Mouse (Mus musculus) telencephalon, adult 2 months (tissue): ENCODE results near the gene Foxp4.
A peak's percentile ranks its signal among the peaks of the same experiment; 100 is the strongest.

Experiments used
- DNase-seq: peaks from one replicate; pipeline ENCODE4 v3.0.0-alpha.2; 2011; ENCODE audit warnings: low read depth, low spot score

The Foxp4 gene

DNA sequence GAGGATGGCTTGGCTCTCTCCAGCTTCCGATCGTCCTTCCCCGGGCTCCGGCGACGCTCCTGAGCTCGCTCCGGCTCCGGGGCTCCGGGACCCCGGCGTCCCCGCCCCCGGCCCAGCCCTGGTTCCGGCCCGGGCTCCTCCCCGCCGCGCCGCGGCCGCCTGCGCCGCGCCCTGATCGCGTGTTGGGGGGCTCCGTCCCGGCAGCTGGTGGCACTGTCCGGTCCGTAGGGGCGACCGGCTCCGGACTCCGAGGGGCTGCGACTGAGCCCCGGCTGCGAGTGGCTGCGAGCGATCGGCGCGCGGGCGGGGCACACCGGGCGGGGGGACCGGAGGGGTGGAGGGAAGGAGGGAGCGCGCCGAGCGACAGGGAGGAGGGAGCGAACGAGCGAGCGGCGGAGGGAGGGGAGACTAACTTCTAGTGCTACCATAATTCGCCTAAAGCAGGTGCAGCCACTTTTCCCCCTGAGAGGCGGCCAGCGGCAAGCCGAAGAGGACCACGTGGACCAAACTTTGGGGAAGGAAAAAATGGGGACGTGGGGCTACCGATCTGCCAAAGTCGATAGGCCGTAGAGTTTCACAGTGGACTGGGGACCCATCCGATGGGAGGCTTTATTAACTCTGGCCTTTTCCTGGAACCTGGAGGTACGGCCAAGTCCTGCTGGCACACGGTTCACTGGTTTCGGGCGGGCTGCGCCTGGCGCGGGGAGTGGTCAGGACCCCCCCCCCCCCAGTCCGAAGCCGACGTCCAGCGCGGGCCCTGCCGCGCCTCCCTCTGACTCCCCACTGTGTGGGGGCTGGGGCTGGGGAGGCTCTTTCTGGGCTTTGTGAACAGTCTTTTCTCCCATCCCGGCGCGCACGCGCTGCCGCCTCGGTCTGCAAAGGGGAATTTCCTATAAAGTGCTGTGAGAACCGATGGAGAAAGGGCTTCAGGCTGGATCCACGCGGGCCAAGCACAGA is at the start of gene Foxp4:
TSS of gene Foxp4 (minus strand) at position 263 of the 957 bp plus-strand sequence.
- peak; percentile 79 for DNase-seq

DNA sequence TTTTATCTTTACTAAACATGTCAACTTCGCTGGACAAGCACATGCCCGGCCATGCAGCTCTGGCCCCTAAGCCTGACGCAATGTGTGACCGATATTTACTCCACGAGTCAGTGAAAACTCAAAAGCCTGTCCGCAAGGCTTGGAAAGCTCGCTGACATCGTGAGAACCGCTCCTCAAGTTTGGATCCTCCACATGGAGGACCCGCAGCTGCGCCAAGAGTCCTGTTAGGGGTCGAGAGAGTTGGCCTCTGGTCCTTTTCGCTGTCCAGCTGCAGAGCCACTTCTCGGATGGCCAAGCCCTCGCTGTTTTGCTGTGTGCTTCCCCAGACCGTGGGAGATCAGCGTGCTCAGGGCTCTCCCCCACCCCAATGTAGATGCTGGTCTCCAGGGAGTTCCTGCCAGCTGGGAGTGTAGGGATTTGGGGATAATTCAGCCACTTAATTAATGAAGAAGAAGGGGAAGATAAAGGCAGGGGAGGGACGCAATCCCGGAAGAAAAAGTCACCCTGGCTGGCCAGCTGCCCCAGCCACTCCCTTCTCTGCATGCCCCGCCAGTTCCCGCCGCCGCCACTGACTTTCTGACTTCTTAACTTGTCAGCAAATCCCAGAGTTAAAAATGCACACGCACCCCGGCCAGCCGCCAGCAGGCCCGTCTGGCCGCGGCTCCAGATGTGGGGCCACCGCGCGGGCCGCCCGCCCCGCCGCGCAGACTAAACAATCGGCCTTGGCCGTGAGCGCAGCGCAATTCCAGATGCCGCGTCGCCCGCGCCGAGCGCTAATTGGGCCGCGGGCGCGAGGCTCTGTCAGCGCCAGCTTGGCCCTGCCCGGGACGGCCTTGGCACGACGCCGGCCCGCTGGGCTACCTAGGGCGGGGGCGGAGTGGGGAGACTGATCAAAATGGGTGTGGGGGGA is 49.4 kb upstream of the Foxp4 start:
- no peak for DNase-seq

DNA sequence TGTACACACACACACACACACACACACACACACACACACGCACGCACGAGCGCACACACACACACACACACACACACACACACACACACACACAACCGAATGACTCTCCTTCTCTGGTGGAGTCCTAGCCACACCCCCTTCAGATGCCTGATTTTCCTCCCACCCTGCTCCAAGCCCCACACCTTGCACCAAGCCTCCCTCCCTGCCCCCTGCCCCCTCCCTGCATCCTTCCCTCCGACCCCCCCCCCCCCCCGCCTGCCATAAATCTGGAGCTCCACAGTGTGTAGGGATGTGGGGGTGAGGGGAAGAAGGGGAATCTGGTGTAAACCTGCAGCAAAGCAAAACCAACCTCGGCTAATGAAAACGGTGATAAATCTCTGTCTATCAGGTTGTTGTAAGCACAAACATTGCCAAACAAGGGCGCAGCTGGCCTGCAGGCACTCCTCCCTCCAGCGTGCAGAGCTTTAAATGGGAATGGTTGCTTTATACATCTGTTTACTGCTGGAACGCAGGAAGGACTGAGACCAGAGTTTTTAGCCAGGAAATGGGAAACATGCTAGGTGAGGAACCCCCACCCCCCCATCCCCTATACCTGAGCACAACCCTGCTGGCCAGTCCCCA is 41.5 kb upstream of the Foxp4 start:
- no peak for DNase-seq

DNA sequence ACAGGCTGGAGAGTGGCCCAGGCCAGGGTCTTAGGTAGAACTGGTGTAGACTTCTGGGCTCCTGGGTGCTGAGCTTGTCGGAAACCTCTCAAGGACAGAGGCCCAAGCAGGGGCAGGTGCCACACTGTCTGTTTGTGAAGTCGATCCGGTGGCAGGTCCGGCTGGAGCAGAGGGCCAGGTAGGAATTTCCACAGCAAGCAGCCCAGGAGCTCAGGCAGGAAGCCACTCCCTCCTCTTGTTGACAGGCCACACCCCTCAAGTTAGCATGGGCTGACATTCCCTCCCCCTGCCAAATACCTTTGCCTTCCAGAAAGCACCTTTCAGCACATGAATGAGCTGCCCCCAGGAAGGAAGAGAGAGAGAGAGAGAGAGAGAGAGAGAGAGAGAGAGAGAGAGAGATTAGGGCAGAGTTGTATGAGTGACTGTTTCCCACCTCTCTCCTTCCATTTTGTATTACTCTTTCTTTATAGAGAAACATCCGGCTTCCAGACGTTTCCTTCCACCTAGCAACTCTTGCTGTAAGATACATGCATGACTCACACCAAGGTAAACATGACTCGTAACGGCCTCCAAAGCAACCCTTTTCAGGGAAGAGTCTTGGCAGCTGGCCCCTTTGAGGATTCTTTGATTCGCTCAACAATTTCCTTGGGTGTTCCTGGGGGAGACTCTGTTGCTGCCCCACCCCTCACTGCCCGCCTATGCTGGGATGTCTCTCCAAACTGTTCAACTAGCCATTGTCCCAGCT is 33.8 kb upstream of the Foxp4 start:
- no peak for DNase-seq

DNA sequence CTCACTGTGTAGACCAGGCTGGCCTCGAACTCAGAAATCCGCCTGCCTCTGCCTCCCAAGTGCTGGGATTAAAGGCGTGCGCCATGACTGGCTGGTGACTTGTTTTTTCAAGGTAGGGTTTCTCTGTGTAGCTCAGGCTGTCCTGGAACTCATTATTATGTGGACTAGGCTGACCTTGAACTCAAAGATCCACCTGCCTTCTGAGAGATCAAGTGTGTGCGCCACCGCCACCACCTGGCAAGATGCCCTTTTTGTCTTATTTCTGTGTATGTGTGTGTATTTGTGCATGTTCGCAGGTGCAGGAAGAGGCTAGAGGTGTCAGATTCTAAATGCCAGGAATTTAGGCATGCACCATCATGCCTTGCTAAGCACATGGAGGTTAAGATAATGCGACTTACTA is 32.0 kb upstream of the Foxp4 start:
- DNase-seq, result no peak

DNA sequence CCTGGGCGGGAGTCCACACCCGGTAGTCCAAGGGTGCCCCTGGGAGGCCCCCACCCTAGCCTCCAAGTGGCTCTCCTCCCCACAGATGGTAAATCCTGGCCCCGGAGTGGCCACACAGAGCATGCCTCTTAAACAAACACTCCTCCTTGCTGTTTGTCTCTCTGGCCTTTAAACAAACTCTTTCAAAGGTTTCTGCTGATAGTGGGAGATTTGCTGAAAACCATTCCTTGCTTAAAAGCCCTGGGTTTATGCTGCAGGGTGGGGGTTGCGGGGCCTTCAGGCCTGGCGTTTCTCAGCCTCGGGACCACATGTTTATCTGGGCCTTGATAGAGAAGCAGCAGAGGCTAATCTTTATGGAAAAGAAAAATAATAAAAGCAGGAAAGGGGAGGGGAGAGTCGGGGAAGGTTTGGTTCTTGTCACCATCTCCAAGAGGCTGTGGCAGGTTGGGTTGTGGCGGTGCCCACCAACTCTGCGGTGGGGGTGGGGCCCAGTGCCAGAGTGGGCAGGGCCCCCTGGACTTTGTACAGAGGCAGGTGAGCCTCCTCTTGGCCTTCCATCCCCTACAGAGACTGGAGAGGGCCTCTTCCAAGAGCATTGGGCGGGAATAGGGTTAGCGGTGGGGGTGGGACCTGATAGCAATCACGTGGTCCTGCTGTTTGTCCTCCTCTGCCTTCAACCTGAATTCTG is 30.8 kb upstream of the Foxp4 start:
- DNase-seq, result no peak

DNA sequence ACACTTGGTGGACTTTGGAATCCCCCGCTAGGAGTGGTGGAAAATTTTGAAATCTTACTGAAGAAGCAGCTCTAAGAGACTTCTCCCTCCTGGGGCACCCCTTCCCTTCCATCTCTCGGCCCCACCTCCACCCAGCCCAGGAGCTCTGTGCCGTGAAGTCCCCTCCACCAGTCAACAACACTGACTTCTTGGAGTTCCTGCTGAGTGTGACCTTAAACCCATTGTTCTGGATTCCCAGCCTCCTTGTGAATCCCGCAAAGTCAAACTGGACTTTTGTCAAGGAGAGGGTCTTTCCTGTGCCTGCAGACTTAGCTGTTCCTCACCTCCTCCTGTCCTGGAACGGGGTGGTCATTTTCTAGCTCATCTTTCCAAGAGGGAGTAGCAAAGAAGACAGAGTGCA is 28.8 kb upstream of the Foxp4 start:
- DNase-seq, result no peak

DNA sequence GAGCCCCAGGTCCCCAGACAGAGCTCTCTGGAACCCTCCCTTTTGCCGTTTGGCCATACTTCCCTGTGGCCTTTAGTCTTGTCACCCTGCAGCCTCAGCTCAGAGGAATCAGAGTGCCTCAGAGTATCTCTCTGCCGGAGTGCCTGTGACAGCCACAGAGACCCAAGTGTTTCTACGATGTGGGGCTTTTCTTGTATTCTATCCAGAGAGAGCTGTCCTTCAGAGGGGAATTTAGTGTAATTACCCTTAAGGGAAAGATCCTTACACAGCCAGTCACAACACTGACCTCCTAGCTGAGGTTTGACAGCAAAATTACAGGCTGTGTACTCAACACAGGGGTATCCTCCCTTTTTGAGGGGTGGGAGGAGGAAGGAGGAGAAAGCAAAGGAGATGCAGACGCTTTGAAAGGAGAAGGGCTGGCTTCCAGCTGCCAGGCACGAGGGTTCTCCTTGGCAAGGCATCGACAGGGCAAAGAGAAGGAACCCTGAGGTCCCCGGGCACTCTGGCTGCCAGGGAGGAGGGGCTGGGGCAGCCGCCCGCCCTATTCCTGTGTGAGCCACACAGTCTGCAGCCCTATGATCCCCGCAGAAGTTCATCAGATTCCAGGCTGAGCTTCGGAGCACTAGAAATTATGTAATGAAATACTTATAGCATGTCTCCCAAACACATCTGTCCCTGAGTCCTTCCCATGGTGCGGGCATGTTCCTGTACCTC is 28.1 kb upstream of the Foxp4 start:
- DNase-seq, result no peak

DNA sequence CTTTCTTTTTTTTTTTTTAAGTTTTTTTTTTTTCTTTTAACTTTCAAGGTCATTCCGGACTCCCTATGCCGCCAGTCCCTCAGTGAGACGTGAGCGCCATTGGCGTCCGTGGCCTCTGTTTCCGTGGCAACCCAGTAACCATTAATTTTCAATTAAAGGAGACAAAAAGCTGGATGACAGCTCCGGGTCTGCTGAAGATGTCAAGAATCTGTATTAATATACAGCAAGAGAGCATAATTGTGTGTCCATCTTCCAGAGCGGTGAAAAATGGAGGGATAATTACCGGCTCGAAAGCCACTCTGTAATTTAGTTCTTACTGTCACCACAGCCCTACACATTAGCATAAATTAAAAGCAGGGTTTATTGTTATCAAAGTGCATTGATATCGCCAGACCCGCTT is 27.0 kb upstream of the Foxp4 start:
- DNase-seq, result no peak

DNA sequence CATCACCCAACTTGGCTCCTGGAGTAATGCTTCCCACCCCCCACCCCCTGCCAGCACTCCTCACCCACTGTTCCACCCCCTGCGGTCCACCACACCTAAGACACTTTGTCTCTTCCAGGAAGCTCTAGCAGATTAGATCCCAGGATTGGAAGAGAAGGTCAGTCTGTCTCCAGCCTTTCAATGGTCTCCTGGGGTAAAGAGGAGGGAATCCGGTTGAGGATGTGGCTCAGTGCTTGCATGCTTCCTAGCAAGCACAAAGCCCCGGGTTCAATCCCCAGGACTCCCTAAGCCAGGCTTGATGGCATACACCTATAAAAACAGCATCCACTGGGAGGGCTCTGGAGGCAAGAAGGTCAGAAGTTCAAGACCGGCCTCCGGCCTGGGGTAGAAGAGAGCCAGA is 26.4 kb upstream of the Foxp4 start:
- DNase-seq, result no peak

DNA sequence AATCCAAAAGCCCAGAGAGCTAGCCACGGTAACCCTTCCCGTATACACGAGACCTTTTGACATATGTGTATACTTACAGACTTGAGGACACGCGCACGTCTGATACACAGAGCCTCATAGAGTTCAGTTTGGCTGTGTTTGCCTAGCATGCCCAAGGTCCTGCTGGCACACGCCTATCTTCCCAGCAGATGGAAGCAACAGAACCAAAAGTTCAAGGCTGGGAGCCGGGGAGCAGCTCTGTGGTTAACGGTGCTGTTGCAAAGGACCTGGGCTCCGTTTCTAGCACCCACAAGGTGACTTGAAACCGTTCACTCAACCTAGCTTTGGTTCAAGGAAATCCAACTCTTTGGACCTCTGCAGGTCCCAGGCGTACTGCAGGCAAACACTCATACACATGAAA is 25.0 kb upstream of the Foxp4 start:
- DNase-seq, result no peak

DNA sequence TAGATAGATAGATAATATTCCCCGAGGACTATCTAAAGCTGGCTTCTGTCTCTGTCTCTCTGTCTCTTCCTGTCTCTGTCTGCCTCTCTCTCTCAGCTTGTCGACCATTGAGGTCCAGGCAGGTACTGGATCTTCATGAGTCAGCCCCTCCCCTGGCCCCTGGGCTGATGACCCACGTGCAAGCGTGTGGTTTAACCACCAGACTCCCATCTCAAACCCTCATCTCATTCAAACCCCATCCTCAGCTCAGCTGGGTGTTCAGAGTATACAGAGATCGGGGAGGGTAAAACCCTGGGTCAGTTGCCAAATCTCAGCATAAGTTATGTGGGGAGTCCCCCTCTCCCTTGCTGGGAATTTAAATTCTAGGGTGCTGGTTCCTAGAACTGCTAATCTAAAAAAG is 24.3 kb upstream of the Foxp4 start:
- DNase-seq, result no peak

DNA sequence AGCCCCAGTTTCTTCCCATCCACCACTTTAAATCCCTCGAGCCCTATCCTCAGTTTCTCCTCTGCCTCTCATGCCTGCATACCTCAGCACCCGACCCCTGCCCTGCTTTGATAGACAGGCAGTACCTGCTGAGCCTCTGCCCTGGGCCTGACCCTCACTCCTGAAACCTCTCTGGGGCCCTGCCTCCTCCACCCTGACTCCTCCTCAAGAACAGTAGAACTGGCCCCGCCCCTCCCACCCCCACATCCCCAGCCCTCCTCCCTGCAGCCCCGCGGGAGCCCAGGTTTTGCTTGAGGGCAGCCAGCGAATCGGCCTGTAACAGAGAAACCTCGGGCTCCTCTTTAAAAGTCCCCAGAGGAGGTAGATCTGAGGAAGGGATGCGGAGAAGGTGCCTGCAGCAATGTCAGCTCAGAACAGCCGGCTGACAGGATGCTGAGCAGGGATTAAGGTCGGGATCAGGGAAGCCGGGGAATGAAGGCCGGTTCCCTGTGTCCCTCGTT is 22.5 kb upstream of the Foxp4 start:
- DNase-seq, result no peak

DNA sequence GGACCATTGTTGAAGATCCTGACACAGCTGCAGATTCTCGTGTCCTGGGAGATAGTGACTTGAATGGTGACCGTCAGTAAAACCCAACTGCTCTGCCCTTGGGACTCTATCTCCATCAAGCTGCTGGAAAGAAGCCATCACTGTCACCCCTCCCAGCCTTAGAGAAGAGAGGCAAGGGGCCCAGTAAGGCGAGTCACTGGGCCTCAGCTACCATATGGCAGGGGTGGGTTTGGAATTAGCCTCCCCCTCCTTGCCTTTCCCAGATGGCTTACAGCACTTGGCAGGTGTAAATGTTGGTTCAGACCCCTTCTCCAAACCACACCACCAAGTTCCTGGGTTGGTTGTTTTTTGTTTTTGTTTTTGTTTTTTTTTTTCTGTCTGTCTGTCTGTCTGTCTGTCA is 21.7 kb upstream of the Foxp4 start:
- no peak for DNase-seq

DNA sequence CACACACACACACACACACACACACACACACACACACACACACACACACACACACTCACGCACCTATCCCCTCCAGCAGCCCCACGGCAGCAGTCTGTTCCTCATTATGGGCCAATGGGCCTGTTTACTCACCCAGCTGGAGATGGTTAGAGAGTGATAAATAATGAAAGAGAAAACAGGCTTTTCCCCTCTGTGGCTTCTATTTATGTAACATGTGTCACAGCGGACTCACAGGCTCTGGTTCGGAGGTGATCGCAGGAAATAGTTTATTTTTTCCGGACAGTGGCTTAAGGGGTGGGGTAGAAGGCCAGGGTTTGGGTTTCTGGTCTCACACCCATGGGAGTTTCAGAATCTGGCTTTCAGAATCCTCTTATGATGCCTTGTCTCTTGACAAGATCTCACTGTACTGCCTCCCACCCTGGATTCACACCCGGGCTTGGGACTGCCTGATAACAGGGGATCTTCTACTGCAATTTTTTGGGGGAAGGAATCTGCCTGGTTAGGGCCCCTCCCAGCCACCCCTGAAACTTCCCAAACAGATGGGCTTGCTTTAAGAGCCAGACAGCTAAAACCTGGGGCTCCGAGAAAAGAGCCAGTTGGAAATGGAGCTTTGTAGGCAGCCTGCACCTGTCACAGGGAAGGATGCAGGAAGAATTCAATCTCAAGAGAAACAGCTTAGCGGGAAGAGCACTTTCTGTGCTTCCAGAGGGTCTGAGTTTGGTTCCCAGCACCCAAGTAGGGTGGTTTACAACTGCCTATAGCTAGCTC is 18.8 kb upstream of the Foxp4 start:
- no peak for DNase-seq

DNA sequence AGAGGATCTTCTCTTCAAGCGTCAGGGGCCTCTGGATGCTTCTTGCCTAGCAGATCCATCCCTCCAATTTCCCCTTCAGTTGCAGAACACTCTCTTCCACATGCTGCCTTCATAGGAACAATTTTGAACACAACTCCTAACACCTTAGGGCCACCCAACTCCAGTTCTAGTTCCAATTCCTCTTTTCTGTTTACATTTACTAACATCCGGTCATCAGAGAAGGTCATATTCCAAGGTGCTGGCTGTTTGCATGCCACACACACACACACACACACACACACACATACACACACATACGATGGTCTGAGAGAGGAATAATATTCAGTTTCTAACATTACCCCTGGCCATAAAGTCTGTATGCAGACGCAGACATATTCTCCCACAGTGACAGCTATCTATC is 17.6 kb upstream of the Foxp4 start:
- no peak for DNase-seq

DNA sequence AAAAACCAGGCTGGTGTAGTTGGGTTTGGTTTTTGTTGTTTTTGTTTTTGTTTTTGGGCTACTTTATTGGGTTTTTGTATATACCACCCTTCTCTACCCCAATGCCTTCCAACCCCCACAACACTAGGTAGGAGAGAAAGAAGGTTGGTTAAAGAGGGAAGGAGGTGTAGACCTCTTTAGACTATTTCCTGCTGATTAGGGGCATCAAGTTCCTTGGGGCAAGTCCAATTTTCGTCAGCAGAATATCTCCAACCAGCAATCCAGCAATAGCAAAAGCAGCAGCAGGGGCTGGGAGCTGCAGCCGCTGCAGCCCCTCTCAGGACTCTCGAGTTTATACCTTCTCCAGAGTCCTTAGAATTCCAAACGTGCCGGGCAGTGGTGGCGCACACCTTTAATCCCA is 14.4 kb upstream of the Foxp4 start:
- no peak for DNase-seq

DNA sequence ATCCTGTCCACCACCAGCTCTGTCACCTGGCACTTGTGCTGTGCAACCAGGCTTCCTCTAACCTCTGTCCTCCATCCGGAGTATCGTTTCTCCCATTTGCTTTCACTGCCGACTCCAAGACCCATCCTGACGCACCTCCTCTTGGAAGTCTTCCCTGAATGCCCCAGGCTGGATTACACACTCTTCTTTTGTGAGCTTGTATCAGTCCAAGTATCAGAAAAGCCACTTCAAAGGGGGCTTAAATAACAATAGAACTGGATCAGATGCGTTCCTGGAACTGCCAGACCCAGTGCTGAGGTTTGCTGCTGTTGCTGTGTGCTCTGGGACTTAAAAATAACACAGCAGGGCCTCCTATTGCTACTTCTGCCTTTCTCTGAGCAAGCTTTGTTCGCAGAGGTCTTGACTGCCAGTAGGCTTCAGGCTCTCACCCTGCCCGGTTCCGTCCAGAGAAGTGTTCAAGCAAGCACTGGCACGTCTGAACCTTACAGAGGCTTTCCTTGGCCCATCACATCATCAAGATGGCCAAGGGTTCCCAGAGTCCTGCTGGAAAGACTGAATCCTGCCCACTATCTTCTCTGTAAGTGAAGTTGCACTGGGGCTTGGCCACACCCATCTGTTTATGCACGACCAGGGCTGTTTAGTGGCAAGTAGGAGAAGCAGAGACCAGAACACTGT is 13.6 kb upstream of the Foxp4 start:
- no peak for DNase-seq

DNA sequence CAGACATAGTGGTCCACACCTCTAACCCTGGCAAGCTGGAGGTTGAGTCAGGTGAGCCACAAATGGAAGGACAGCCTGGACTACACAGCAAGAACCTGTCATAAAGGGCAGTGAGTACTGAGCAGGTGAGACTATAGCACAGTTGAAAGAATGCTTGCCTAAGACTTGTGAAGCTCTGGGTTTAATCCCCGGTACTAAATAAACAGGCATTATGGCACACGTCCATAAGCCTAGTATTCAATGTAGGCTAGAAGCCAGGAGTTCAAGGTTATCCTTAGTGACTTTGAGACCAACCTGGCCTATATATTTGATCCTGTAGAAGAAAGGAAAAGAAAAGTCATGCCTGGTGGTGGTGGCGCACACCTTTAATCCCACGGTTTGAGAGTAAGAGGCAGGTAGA is 12.1 kb upstream of the Foxp4 start:
- DNase-seq, result no peak
